In the genomic region with DNA sequence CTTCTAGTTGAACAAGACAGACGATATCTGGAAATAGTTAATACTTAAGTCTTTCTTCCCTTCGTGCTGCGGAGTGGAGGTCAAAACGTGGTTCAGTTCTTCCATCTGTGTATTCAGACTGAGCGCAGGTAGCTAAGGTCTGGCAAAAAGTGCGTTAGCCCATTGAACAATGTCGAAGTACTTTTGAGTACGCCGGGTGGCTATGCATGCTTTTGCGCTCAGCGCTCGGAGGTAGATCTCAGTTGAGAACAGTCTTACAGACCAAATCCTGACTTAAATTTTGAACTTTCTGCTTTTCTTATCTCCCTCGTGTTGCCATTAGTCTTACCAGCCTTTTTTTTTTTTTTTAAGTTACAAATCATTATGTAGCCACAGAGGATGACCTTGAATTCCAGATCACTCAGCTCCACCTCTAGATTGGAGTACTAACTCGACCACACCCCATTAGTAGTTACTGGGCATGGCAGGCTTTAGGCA, we compare ENCODE assay signal across 8 mouse cellular contexts. TPM values are rescaled to one million over a fixed set of nuclear protein-coding genes. Genes with fewer than 3 reads are reported as not detected.
DNase-seq lines count a peak whose midpoint lies in the region; ATAC-seq and TF ChIP-seq lines count a peak whose summit lies in the region.

No protein-coding gene starts in this region.

- intact Hi-C loops in gastrocnemius, adult 2 months (cut with DNase I), result no loop called here

- no peak for TF ChIP-seq POLR2A in bone marrow, adult 2 months (IDR thresholded peaks at IDR 0.05; ENCODE audit: borderline replicate concordance, control insufficient read depth, low read depth, low read length)

- TF ChIP-seq CTCF in gastrocnemius, adult 2 months (IDR thresholded peaks at IDR 0.05), result no peak
- no peak for TF ChIP-seq CTCF in bone marrow, adult 2 months (IDR thresholded peaks at IDR 0.05; ENCODE audit: control insufficient read depth, insufficient read depth, low read length)

- peak overlapping the region; percentile 86 for H3K4me3 ChIP-seq in gastrocnemius, adult 2 months
- H3K4me3 ChIP-seq in bone marrow, adult 2 months (replicated peaks; ENCODE audit: control insufficient read depth, low read depth, low read length), result peak overlapping the region; percentile 90
- H3K4me3 ChIP-seq in hindbrain, embryonic 13.5 days, result peak overlapping the region; percentile 100
- H3K4me3 ChIP-seq in liver, embryonic 11.5 days (ENCODE audit: low read depth, low read length), result peak overlapping the region; percentile 99
- peak overlapping the region; percentile 99 for H3K4me3 ChIP-seq in stomach, embryonic 15.5 days (replicated peaks)

- H3K36me3 ChIP-seq in hindbrain, embryonic 13.5 days, result no peaks in the 10 kb centered on the region
- peaks cover 2% of the 10 kb centered on the region; the same call in 1 of the 2 replicates for H3K36me3 ChIP-seq in liver, embryonic 11.5 days (ENCODE audit: control insufficient read depth, insufficient read depth, low read length)
- no peaks in the 10 kb centered on the region for H3K36me3 ChIP-seq in stomach, embryonic 15.5 days

- no peaks in the 10 kb centered on the region for H3K9me3 ChIP-seq in hindbrain, embryonic 13.5 days
- no peaks in the 10 kb centered on the region for H3K9me3 ChIP-seq in liver, embryonic 11.5 days (ENCODE audit: control insufficient read depth, low read length)
- no peaks in the 10 kb centered on the region for H3K9me3 ChIP-seq in stomach, embryonic 15.5 days

- peaks cover 1% of the 10 kb centered on the region; the same call in 1 of the 2 replicates for H3K4me1 ChIP-seq in bone marrow, adult 2 months (ENCODE audit: control insufficient read depth, insufficient read depth, low read length)
- H3K4me1 ChIP-seq in hindbrain, embryonic 13.5 days (replicated peaks), result peaks cover 28% of the 10 kb centered on the region
- H3K4me1 ChIP-seq in liver, embryonic 11.5 days (replicated peaks; ENCODE audit: control insufficient read depth, insufficient read depth, low read length), result peaks cover 36% of the 10 kb centered on the region
- peaks cover 20% of the 10 kb centered on the region for H3K4me1 ChIP-seq in stomach, embryonic 15.5 days

- under 1% methylated on average over 14 of the region's 14 CpGs for WGBS in bone marrow, adult 2 months
- WGBS in hindbrain, embryonic 13.5 days, result 1% methylated on average over 14 of the region's 14 CpGs
- WGBS in liver, embryonic 11.5 days, result under 1% methylated on average over 14 of the region's 14 CpGs
- under 1% methylated on average over 14 of the region's 14 CpGs for WGBS in stomach, embryonic 15.5 days

- no peak for DNase-seq in gastrocnemius, adult 2 months
- DNase-seq in gastrocnemius, postnatal 25 days, result no peak
- DNase-seq in liver, embryonic 11.5 days (ENCODE audit: low spot score), result no peak
- DNase-seq in right cerebral cortex, postnatal 10 days (ENCODE audit: low spot score in 2 of 2), result no peak
- no peak for DNase-seq in layer of hippocampus, adult 18-20 months (ENCODE audit: low spot score in 2 of 2)

- H3K27me3 ChIP-seq in hindbrain, embryonic 13.5 days, result no peaks in the 10 kb centered on the region
- no peaks in the 10 kb centered on the region for H3K27me3 ChIP-seq in liver, embryonic 11.5 days (replicated peaks; ENCODE audit: control insufficient read depth, insufficient read depth, low read length)
- no peaks in the 10 kb centered on the region for H3K27me3 ChIP-seq in stomach, embryonic 15.5 days (replicated peaks)

- H3K4me2 ChIP-seq in hindbrain, embryonic 13.5 days, result peak overlapping the region; percentile 100
- H3K4me2 ChIP-seq in liver, embryonic 11.5 days, result peak overlapping the region; percentile 97
- peak overlapping the region; percentile 69 for H3K4me2 ChIP-seq in stomach, embryonic 15.5 days

- peak overlapping the region; percentile 96 for H3K9ac ChIP-seq in hindbrain, embryonic 13.5 days
- H3K9ac ChIP-seq in liver, embryonic 11.5 days (ENCODE audit: low read depth, low read length), result peak overlapping the region; percentile 100
- H3K9ac ChIP-seq in stomach, embryonic 15.5 days, result peak overlapping the region; percentile 99

- ATAC-seq in hindbrain, embryonic 13.5 days (ENCODE audit: low FRiP score), result no peak
- ATAC-seq in liver, embryonic 11.5 days (replicated peaks; ENCODE audit: low FRiP score), result no peak
- ATAC-seq in stomach, embryonic 15.5 days (ENCODE audit: insufficient read depth, low FRiP score, low read depth), result no peak

- peak overlapping the region; percentile 99 for H3K27ac ChIP-seq in gastrocnemius, adult 2 months
- H3K27ac ChIP-seq in bone marrow, adult 2 months (ENCODE audit: control insufficient read depth, insufficient read depth, low read depth, low read length, poor library complexity), result no peak overlapping the region
- no peak overlapping the region for H3K27ac ChIP-seq in hindbrain, embryonic 13.5 days
- H3K27ac ChIP-seq in liver, embryonic 11.5 days (ENCODE audit: low read depth, low read length), result peak overlapping the region; percentile 99
- H3K27ac ChIP-seq in stomach, embryonic 15.5 days, result peak overlapping the region; percentile 99

RNA-seq across cellular contexts. Expression of gene Hnrnpf, which starts 8.3 kb away (rescaled TPM):
- 100 to 1,000 TPM; 104 to 108 TPM for total RNA-seq in gastrocnemius, adult 2 months (2021)
- total RNA-seq in gastrocnemius, postnatal 25 days (2021), result 10 to 100 TPM; 94.4 to 97.4 TPM
- 200 and 242 TPM in 2 replicates for polyA plus RNA-seq in bone marrow, adult 2 months (2011; ENCODE audit: insufficient read depth, insufficient read length, low replicate concordance, missing spikeins)
- 307 and 313 TPM in 2 replicates for polyA plus RNA-seq in hindbrain, embryonic 13.5 days (2015; fragmentation: Nextera tagmentation; extraction: Ambion mirVana)
- polyA plus RNA-seq in liver, embryonic 11.5 days (2014; fragmentation: Nextera tagmentation; extraction: Ambion mirVana), result 960 and 1,037 TPM in 2 replicates
- 705 and 736 TPM in 2 replicates for polyA plus RNA-seq in stomach, embryonic 15.5 days (2015; fragmentation: Nextera tagmentation; extraction: Ambion mirVana)
- total RNA-seq in layer of hippocampus, adult 18-20 months (2021), result 100 to 1,000 TPM; 127 to 139 TPM

RNA-seq across cellular contexts. Expression of gene Fxyd4, which starts 29.0 kb away (rescaled TPM):
- not detected for total RNA-seq in gastrocnemius, adult 2 months (2021)
- not detected for total RNA-seq in gastrocnemius, postnatal 25 days (2021)
- not detected in 2 replicates for polyA plus RNA-seq in bone marrow, adult 2 months (2011; ENCODE audit: insufficient read depth, insufficient read length, low replicate concordance, missing spikeins)
- 3.5 TPM in 2 replicates for polyA plus RNA-seq in hindbrain, embryonic 13.5 days (2015; fragmentation: Nextera tagmentation; extraction: Ambion mirVana)
- polyA plus RNA-seq in liver, embryonic 11.5 days (2014; fragmentation: Nextera tagmentation; extraction: Ambion mirVana), result 1.2 and 2.1 TPM in 2 replicates
- 2.7 and 2.9 TPM in 2 replicates for polyA plus RNA-seq in stomach, embryonic 15.5 days (2015; fragmentation: Nextera tagmentation; extraction: Ambion mirVana)
- total RNA-seq in layer of hippocampus, adult 18-20 months (2021), result not detected

RNA-seq across cellular contexts. Expression of gene Zfp239, which starts 46.6 kb away (rescaled TPM):
- under 1 TPM; 0.59 to 0.75 TPM for total RNA-seq in gastrocnemius, adult 2 months (2021)
- total RNA-seq in gastrocnemius, postnatal 25 days (2021), result under 1 TPM; 0.40 to 0.90 TPM
- polyA plus RNA-seq in bone marrow, adult 2 months (2011; ENCODE audit: insufficient read depth, insufficient read length, low replicate concordance, missing spikeins), result 0.57 and 1.3 TPM in 2 replicates
- polyA plus RNA-seq in hindbrain, embryonic 13.5 days (2015; fragmentation: Nextera tagmentation; extraction: Ambion mirVana), result 11.9 and 14.6 TPM in 2 replicates
- 8.2 and 8.7 TPM in 2 replicates for polyA plus RNA-seq in liver, embryonic 11.5 days (2014; fragmentation: Nextera tagmentation; extraction: Ambion mirVana)
- polyA plus RNA-seq in stomach, embryonic 15.5 days (2015; fragmentation: Nextera tagmentation; extraction: Ambion mirVana), result 6.0 and 6.4 TPM in 2 replicates
- total RNA-seq in layer of hippocampus, adult 18-20 months (2021), result 10 to 100 TPM; 38.4 to 41.0 TPM

Comparison
In these comparisons a context has a peak if more than half of its experiments do, and no peak if none do; other contexts are left out.
1. H3K27ac ChIP-seq: peak in gastrocnemius, adult 2 months (single experiment), liver, embryonic 11.5 days (single experiment) and stomach, embryonic 15.5 days (single experiment); none in bone marrow, adult 2 months (single experiment) and hindbrain, embryonic 13.5 days (single experiment).
2. Peak in every context shown above with its lines, with median percentiles within 50 percentile points of each other: H3K4me3 ChIP-seq, H3K4me2 ChIP-seq and H3K9ac ChIP-seq.